Mouse (Mus musculus) spleen, adult 2 months (tissue): ENCODE measurements around the gene Pgls.

ENCODE experiments used
- CTCF ChIP-seq: fragments of 200-500 bp; IDR thresholded peaks from 2 replicates; pipeline ENCODE4 v1.5.1; 2011; ENCODE audit warnings: mild to moderate bottlenecking, inconsistent platforms; ENCODE audit not compliant: insufficient read depth, insufficient read length, insufficient replicate concordance; ENCODE audit errors: extremely low read depth
- POLR2A ChIP-seq: fragments of 200-500 bp; IDR thresholded peaks from 2 replicates; pipeline ENCODE4 v1.6.1; 2011; ENCODE audit warnings: low read depth, low read length, inconsistent platforms

- TF ChIP-seq POLR2A (no peak), CTCF (no peak)
Observed at GRCm38 (mm10) chr8:71594324-71594722, 2.3 kb downstream of the Pgls start.
